Mouse (Mus musculus) G1E (cell line): Measurements from ENCODE around the gene Sult4a1.

Experiments used
- CTCF ChIP-seq: IDR thresholded peaks from 2 replicates; pipeline ENCODE4 v1.5.1; 2012; ENCODE audit warnings: low read depth, low read length, inconsistent platforms, mixed read lengths
- GATA1 ChIP-seq: IDR thresholded peaks from 2 replicates; pipeline ENCODE4 v1.6.1; 2012; ENCODE audit warnings: borderline replicate concordance, low read length, inconsistent platforms, mixed read lengths
- TAL1 ChIP-seq: conservative IDR thresholded peaks from 2 replicates; pipeline ENCODE4 v1.6.1; 2012; ENCODE audit warnings: low read depth, low read length, inconsistent platforms, mixed read lengths

- TF ChIP-seq CTCF (no peak), GATA1 (no peak), TAL1 (no peak)
Observed at GRCm38 (mm10) chr15:84135472-84135871, 29.9 kb upstream of the Sult4a1 start.
